Mouse (Mus musculus): ENCODE measurements at regions not wholly inside any gene's neighbourhood (a gene's known extent, or its start where the extent isn't known, plus 50 kb on each side); places are given as distances from the start of the nearest gene placed in this dataset.

- no peak for DNase-seq (ENCODE audit: low spot score in 2 of 2)
Observed at GRCm38 (mm10) chr8:116379851-116380250, 124.9 kb upstream of the Dynlrb2 start.

- DNase-seq (ENCODE audit: low spot score in 2 of 2) = no peak
Observed at GRCm38 (mm10) chr8:116375758-116376157, 129.0 kb upstream of the Dynlrb2 start.

GRCm38 (mm10) chr8:116373063-116373462, 131.7 kb upstream of the Dynlrb2 start:
- no peak for DNase-seq (ENCODE audit: low spot score in 2 of 2)

DNA sequence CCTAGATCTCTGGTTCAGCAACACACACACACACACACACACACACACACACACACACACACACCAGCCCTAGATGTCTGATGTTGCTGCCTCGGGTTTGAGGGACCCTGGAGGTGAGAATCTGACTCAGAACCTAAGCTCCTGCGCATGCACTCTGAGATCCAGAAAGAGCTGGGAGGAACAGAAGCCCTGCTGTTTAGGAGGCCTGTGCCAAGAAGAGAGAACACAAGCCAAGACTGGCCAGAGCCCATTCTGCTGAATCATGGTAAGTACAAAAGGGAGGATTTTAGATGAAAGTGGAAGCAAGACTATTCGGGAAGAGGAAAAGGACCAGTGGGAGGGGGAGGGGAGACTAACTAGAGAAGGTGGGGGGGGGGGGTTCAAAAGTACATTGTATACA, 132.2 kb upstream of the Dynlrb2 start:
- no peak for DNase-seq (ENCODE audit: low spot score in 2 of 2)

DNA sequence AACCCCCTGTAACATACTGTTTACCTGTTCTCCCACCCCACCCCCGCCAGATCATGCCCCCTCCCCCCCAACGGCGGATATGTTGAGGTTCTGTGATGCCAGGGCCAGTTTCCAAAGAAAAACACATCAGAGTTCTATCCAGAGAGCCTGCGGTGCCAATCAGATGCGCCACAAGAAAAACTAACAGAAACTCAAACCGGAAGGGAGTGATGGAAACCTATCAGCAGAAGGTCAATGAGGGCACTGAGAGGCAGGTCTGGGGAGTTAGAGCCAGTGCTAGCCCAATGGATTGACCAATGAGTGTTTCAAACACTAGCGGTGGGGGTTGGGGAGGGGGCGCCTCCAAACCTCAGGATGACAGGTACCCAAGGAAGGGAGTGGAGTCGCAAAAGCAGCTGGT, 132.7 kb upstream of the Dynlrb2 start:
- no peak for DNase-seq (ENCODE audit: low spot score in 2 of 2)

- DNase-seq (ENCODE audit: low spot score in 2 of 2) = no peak
Observed at GRCm38 (mm10) chr8:116367491-116367890, 137.3 kb upstream of the Dynlrb2 start.

DNA sequence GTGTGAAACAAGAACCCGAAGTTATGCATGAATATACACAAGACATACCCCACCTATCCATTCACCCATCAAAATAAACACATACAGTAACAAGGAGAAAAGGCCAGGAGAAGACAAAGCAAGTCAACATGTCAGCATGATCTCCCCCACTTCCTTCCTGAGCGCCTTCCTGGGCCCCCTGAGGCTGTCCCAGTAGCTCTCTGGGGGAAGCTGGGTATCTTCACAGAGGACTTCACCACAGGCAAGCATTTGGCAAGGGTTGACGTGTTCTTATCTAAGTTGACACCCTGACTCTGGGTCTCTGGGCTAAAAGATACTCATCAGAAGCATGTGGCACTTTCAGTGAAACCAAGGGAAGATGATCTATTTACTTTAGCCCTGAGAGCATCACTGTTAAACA, 138.1 kb upstream of the Dynlrb2 start:
- no peak for DNase-seq (ENCODE audit: low spot score in 2 of 2)

GRCm38 (mm10) chr8:116364751-116365150, 140.0 kb upstream of the Dynlrb2 start:
- DNase-seq (ENCODE audit: low spot score in 2 of 2) = no peak

DNA sequence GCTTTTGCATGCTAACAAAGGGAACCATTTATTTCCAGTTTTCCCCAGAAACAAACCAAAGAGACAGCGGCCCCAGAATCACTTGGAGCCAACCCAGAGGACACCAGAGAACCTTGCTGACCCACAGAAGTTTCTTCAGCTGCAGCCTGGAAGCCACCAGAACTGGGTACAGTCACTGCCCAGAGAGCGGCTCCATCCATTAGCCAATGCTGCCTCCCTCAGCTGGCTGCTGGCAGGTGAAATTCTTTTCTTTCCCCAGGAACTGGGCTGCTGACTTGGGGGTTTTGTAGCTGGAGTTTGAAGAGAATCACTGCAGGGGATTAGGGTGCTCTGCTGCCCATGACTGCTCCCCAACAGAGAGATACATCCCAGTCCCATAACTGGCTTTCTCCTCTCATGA, 140.6 kb upstream of the Dynlrb2 start:
- DNase-seq (ENCODE audit: low spot score in 2 of 2) = no peak

- no peak for DNase-seq (ENCODE audit: low spot score in 2 of 2)
Observed at GRCm38 (mm10) chr8:116362351-116362750, 142.4 kb upstream of the Dynlrb2 start.

DNA sequence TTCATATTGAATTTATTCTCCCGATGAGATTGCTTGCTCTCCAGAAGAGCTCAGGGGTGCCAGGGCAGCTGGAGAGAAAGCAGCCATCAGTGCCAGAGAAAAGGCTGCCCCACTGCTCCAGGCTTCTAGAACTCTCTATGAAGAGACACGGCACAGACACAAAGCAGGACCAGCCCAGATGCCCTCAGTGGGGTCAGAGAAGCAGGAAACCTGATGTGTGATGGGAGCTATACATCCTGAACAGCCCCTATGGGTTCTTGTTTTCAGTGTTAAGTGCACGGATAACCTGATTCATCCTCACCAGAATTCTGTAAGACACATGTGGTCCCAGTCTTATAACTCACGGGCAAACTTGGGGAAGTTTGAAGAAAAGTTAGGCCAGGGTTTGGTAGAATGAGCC, 145.0 kb upstream of the Dynlrb2 start:
- no peak for DNase-seq (ENCODE audit: low spot score in 2 of 2)

DNA sequence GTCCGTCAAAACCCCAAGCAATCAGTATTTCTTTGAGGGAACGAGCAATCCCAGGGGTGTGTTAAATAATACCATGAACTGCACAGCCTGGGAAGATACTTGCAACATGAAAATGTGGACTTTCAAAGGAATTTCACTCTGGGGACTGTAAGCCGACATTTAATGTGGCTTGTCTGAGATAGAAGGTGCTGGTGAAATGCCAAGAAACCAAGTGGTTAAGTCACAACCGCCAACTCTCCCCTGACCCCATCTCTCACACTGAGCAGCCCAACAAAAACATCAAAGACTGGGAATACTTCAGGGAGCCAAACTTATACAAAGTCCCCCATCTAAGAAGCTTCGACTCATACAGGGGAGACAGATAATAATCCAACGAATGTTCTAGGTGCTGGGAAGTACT, 150.0 kb upstream of the Dynlrb2 start:
- no peak for DNase-seq (ENCODE audit: low spot score in 2 of 2)

GRCm38 (mm10) chr8:116353911-116354310, 150.9 kb upstream of the Dynlrb2 start:
- no peak for DNase-seq (ENCODE audit: low spot score in 2 of 2)

GRCm38 (mm10) chr8:116352635-116353034, 152.1 kb upstream of the Dynlrb2 start:
- no peak for DNase-seq (ENCODE audit: low spot score in 2 of 2)

- no peak for DNase-seq (ENCODE audit: low spot score in 2 of 2)
Observed at GRCm38 (mm10) chr8:116348971-116349370, 155.8 kb upstream of the Dynlrb2 start.

DNA sequence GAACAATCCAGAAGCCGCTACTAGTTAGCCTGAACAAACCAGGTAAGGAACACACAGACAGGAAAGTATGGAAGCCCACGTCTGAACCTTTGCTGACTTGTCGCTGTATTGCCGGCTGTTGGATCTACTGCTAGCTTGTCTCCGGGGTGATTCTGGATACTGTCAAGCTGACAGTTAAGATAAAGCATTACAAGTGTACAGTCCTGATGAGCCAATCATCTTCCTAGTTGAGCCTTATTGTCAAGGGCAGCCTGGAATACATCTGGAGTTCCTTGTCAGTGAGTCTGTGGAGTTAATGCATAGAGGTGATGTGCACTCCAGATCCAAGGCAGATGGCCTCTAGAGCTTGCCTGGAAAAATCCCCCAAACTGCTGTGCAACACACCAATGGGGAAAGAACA, 157.8 kb upstream of the Dynlrb2 start:
- no peak for DNase-seq (ENCODE audit: low spot score in 2 of 2)

- DNase-seq (ENCODE audit: low spot score in 2 of 2) = no peak
Observed at GRCm38 (mm10) chr8:116344590-116345222, 160.1 kb upstream of the Dynlrb2 start.

- no peak for DNase-seq (ENCODE audit: low spot score in 2 of 2)
Observed at GRCm38 (mm10) chr8:116343534-116343933, 161.2 kb upstream of the Dynlrb2 start.

DNA sequence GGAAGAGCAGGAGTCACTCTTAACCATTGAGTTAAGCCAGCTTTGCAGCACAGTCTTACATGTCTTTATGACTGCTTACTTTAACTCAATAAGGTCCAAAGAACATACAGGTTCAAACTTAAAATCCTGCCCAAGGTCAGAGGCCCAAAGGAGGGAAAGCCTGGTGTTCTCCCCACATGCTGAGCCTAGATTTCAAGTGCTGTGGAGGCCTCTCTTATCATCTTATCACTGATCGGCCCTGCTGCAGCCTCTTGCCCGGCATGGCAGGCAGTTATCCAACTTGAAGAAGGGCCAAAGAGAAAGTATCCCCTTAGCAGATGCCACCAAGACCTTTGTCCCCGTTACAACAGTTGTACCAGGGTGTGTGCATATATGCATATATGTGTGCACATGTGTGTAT, 170.0 kb upstream of the Dynlrb2 start:
- DNase-seq (ENCODE audit: low spot score in 2 of 2) = no peak

DNA sequence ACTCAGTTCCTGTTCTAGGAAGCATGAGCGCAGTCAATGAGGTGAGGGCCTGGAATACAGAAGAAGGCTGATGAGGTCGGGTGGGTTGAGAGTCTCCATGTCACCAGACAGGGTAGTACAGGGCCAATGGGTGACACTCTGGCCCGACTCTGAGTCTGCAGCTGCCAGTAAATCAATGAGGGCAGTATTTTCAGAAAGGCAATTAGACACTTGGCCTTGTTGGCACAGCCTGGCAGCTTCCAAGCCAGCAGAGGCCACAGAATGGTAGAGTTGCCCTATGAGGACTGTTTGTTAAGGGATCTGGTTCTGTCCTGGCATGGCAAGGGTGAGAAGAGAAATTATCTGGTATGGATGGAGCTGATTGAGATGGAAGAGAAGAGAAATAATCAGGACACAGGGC, 170.7 kb upstream of the Dynlrb2 start:
- DNase-seq (ENCODE audit: low spot score in 2 of 2) = no peak

GRCm38 (mm10) chr8:116320014-116320680, 184.6 kb upstream of the Dynlrb2 start:
- DNase-seq (ENCODE audit: low spot score in 2 of 2) = no peak

DNA sequence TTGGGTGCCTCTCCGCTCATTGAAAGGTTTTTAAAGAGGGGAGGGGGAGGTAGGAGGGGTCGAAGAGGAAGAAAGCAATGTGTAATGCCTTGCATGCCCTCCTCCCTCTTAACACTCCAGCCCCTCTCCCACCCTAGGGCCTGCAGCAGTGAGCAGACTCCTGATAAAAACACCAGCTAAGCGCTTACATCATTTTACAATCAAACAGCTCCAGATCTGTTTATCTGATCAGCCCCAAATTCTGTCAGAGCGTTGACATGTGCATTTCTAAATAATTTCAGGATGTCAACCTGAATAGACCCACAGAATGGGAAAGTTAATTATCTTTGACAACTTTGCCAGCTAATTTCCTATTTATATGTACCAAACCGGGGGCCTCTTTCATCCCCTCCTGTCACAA, 189.4 kb upstream of the Dynlrb2 start:
- DNase-seq (ENCODE audit: low spot score in 2 of 2) = no peak

DNA sequence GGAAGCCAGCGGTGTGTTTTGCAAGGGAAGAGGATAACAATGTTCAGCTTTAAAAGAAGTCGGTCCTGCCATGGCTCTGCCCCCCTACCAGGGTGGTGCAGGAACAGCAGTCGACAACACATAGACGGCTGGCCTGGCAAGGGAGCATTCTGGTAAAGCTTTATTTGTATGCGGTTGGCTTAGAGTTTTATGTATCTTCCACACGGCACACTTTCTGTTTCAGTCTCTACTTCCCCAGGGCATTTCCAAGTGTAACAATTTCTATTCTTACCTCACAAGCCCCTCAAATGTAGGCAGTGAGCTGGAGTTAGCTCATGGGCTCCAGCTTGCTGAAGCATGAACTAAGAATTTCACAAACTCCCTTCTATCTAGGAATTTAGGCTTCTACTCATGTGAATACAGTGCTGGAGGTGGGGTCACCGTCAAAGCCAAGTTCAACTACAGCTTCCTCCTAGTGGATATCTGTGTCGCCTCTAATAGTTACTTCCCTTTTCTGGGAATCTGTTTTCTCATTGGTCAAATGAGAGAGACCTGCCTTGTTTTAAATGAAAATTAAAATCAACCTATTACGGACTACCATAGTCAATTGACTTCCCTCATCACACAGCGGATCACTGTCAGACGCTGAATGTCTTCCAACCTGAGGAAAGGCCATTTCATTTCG, 190.2 kb upstream of the Dynlrb2 start:
- no peak for DNase-seq (ENCODE audit: low spot score in 2 of 2)

All from spleen, postnatal 10 days (tissue).